Mouse (Mus musculus) spleen, adult 18-20 months (tissue): ENCODE data around the gene Tmem102.

Experiments used
- DNase-seq, 2 experiments: peaks; one replicate each; pipeline ENCODE4 v3.0.0; 2022; ENCODE audit warnings: mixed read lengths in 2 of 2

Gene Tmem102

GRCm38 (mm10) chr11:69818365-69818764 is 12.9 kb upstream of the Tmem102 start, which contains the start of gene Spem2:
Gene Spem2, minus strand, starts transcription at chr11:69818465.
- no peak for DNase-seq

DNA sequence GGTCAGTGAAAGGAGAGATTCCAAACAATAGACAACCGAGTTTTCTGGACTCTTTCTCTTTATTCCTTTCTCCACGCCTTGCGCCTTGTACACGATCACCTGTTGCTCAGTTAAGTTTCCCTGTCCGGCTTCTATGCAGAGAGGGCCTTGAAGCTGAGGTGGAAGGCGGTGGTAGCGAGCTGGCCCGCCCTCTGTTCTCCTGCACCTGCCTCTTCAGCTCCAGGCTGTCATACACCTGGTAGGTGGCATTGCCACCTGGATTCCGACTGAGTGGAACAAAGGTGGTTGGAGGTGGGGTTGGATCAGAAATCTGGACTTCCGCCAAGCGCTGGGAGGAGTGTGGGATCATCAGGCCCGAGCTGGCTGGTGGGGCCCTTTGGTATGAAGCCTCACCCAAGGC is 11.1 kb upstream of the Tmem102 start:
- DNase-seq = no peak

DNA sequence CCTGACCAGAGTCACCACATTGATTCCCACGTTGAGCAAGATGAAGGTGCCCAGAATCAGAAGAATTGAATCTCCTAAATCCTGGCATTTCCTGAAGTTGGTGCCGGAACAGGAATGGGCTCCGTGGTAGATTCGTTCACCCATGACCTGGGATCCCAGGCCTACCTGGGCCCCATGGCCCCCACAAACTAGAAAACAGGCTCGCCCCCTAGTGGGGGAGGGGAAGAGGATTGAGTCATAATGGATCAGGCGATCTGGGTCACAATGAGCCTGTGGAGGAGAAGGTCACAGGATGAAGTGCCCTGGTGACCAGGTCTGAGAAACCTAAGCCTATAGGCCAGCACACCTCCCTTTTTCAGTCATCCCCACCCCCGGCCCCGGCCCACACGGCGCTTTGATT is 9.7 kb upstream of the Tmem102 start, which contains the start of gene Gm39566:
Gene Gm39566 (minus strand): TSS at position 144 of the 400 bp plus-strand sequence.
- DNase-seq = no peak

DNA sequence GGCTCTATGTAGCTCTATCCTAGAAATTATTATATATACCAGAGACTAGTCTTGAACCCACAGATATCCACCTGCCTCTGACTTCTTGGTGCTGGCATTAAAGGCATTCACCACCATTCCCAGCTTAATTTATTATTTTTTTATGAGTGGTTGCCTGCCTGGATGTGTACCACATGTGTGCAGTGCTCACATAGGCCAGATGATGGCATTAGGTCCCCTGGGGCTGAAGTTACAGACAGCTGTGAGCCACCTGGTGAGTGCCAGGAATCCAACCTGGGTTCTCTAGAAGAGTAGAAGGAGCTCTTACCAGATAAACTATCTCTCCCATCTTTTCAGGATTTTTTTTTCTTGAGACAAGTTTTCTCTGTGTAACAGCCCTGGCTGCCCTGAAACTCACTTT is 4.9 kb upstream of the Tmem102 start:
- DNase-seq = no peak

- no peak for DNase-seq
Measured at GRCm38 (mm10) chr11:69807641-69808040, 2.2 kb upstream of the Tmem102 start.

DNA sequence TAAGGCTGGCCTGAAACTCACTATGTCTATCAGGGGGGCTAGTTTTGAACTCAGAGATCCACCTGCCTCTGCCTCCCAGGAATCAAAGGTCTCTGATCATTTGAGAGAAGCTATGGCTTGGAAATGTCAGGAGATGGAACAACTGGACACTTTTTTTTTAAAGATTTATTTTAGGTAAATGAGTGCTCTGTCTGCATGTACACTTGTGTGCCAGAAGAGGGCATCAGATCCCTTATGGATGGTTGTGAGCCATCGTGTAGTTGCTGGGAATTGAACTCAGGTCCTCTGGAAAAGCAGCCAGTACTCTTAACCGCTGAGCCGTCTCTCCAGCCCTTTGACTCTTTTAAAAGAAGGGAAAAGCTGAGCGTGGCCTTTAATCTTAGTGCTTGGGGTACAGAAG is 954 bp upstream of the Tmem102 start:
- no peak for DNase-seq

- no peak for DNase-seq
Measured at GRCm38 (mm10) chr11:69804652-69804940, 828 bp downstream of the Tmem102 start.

DNA sequence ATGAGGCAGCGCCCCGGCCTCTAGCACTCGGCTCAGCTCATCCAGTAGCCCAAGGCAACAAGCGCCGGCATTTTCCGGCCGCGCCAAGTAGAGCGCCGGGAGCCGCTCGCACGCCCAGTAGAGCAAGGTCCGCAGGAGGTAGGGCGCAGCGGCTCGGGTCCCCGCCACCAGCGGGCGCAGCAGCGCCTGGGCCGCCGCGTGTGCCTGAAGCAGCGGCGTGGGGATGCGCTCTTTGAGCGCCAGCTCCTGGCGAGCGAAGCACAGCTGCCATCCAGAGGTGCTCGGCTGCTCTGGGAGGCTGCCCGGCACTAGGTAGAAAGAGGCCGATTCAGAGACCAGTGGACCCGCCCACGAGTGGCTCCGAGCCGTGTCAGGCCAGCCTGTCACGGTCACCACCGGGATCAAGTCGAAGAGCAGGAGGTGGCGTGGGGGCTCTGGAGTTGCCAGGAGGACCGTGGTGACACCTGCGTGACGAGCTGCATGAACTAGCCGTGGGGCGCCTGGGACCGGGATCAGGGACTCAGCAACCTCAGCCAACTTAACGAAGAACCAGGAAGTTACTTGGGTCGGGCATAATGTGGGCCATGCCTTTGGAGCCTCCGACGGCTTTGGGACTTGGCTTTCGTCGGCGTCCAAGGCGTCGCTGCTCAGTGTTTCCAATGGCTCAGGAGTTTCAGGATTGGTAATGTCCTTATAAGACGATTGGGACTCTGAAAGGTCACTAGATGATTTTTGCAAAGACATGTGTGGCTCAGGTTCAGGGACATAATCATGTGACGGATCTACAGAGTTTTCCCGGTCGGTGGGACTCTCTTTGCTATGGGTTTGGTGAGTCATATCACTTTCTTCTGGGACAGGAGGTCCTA is 1.4 kb downstream of the Tmem102 start:
- DNase-seq = peak; percentile 59 to 79

- DNase-seq = no peak
Measured at GRCm38 (mm10) chr11:69803328-69803727, 2.1 kb downstream of the Tmem102 start.

DNA sequence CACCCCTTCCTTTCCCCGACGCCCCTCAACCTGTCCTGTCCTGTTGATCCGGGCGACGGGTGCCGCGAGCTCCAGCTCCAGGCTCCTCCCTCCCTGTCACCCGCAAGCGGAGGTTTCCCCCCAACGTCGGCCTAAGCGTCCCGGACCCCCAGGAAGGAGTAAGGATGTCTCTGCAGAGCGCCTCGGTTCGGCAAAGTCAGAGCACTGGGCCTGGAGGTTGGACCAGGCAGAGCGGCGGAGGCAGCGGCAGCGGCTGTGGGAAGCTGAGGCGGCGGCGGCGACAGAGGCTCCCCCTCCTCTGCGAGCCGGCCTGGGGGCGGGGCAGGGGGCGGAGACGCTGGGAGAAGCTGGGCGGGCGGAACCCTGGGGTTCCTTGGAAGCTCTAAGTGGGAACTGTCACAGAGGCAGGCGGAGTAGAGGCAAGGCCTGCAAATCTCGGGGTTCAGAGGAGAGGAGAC is 2.7 kb downstream of the Tmem102 start:
- peak; percentile 58 to 72 for DNase-seq

GRCm38 (mm10) chr11:69801379-69801977 is 3.9 kb downstream of the Tmem102 start, which contains the start of gene Fgf11:
Gene Fgf11, minus strand, starts transcription at chr11:69801857.
- DNase-seq = no peak

DNA sequence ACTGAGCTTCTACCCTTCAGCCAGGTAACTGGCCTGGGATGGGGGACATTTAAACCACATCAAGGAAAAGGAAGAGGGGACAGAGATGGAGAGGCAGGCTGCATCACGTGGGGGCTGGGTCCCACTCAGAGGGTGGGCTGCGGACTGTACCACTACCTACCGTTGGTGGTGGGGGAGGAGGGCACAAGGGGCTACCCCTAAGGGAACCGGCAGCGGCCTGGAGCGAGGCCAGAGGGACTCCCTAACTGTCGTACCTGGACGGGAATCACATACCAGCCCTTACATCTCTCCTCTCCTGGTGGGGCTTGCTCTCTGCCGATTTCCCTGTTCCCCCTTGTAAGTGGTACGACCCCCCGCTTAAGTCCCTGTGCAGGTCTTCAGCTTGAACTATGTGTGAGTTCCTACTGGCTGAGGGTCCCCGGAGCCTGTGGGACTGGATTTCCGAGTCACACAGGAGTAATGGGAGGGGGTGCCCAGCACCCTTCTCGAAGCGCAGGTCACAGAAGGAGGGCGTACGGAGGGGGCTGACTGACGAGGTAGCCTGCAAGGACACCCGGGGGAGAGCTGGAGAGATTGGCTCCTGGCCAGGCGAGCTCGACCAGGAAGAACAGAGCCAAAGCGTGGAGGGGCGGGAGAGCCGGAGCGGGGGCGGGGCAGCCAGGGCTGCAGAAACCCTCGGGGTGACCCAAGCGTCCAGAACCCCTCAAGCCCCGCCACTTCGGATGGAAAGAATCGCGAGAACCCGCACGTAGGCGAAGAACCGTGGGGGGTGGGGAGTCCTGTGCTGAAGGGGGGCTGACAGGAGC is 4.8 kb downstream of the Tmem102 start:
- DNase-seq = peak in 1 of 2 experiments; percentile 19

DNA sequence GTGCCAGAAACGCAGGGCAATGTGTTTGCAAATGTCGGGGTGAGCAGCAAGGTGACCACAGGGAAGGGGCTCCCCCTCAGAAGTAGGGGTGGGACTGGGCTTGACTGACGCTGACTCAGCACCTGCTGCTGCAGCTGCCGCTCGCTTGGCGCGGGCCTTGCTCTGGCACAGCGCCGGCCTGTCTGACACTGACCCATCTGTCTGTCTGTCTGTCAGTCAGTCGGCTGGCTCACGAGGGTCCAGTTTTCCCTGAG is 5.4 kb downstream of the Tmem102 start:
- DNase-seq = no peak

DNA sequence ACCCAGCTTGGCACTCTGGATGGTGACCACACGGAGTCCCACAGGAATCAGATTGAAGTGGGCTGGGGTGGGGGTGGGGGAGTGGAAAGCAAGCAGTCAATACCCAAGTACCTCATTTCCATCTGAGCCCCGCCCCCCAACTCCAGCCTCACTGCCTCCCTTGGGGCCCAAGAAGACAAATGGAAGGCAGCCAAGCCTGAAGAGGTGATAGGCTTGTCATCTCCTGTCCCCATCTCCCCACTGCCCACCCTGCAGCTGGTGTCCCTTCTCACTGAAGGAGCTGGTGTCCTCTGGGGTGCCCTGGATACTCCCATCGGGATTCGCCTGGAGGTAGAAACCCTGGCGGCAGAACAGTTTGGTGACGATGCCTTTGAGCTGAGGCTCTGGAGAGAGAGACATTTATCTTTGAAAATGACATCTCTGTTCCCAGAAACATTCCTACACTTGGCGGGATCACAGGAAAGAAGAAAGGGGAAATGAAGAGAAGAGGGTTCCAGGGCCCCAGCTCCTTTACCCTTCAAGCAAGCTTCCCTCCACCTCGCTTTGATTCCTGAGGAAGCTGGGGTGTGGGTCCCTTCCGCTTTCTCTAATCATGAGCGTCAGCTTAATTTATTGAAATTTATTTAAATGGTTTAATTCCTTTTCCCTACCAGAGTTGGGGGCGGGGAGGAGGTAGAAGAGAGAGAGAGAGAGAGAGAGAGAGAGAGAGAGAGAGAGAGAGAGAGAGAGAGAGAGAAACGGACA is 5.9 kb downstream of the Tmem102 start:
- DNase-seq = peak; percentile 48 to 53

GRCm38 (mm10) chr11:69797924-69798323 is 7.5 kb downstream of the Tmem102 start:
- no peak for DNase-seq

DNA sequence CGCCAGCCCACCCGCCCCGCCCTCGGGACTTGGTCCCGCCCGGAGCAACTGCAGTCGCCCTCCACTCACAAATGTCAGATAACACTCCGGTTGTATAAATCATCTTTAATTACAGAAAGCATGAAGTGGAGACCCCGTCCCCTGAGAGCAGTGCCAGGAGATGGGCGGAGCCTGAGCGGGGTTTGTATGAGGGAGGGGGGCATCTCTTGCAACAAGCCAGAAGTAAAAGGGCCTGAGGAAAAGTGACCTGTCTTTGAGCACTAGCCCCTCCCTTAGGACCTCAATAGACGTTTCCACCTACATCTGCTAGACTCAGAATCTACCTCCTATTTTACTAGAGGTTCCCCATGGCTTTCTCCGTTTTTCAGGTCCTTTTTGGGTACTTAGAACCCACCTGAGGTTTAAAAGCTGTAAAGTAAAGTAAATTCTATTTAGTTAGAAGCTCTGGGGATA is 9.4 kb downstream of the Tmem102 start:
- DNase-seq = peak in 1 of 2 experiments; percentile 32

DNA sequence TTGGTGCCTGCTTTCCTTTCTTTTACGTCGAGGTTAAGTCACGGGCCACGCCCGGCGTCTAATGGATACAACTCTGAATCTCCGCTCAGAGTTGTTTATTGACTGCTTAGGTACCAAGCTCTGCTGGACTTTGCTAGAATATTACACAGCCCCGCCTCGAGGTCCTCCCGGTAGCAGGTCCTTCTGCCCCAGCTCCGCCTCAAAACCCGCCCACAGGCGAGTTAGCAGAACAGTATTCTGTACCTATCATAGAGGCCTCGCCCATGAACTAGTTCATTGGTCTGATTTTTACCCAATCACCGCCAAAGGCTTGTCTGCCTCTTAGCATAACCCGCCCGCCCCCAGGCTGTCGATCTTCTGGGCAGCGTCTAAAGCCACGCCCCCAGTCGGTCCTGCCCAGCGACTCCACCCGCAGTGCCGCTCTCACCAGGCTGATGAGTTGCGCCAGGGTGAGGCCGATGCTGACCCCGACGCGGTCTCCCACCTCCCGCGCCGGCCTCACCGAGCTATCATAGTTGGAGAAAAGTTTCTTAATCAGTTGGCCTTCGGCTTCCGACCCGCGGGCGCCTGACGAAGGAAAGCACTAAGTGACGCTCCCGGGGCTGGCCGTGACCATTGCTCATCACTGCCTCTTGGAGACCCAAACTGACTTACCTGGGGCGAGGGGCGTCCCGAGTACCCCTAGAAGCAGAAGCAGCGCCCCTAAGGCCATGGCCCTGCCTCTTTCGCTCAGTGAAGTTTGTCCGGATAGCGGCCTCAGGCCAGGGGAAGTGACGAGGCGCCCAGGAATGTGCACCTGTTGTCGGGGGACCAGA is 10.0 kb downstream of the Tmem102 start, which contains the start of gene Chrnb1:
Gene Chrnb1 (minus strand): TSS at position 776 of the 815 bp plus-strand sequence.
- DNase-seq = peak; percentile 90 to 92

- no peak for DNase-seq
Measured at GRCm38 (mm10) chr11:69793429-69793828, 12.0 kb downstream of the Tmem102 start.

DNA sequence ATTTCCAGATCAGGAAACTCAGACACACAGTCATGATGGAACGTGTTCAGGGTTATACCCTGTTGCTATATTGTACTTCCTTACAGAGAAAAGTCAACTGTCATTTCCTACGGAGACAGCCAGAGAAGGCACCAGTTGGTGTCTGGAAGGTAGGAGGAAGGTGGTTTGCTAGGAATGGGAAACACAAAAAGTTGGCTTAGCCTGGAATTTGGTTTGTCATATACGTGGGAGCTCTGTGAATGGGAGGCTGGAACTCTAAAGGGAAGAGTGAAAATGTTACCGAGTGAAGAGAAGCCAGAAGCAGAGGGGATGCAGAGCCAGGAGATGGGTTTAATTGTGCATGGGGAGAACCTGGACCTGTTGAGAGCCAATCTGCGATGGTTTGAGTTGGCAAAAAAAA is 14.0 kb downstream of the Tmem102 start:
- DNase-seq = no peak

- DNase-seq = no peak
Measured at GRCm38 (mm10) chr11:69789431-69789830, 16.0 kb downstream of the Tmem102 start.

GRCm38 (mm10) chr11:69787306-69787705 is 18.1 kb downstream of the Tmem102 start:
- no peak for DNase-seq

DNA sequence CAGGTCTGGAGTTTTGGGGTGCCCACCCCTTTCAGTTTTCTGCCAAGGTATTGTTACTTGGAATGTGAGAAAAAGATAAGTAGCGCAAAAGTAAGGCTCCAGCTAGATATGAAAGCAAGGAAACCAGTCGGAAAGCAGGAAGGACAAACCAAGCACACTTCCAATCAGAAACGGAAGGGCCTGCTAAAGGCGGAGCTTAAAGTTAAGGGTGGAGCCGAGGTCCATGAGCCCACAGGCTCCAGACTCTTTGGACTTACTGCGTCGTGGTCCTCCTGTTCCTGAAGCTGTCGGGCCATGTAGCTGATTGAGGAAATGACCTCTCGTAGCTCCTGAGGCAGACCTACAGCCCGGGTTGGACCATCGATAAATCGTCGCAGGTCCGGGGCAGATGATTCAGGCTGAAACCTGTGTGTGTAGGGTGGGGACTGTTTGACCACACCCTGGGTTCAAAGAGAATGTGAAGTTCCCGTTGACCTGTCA is 20.6 kb downstream of the Tmem102 start:
- no peak for DNase-seq
